Mouse (Mus musculus) liver (tissue): Measurements from ENCODE around the gene Col4a4.

Experiments used
- DNase-seq: peaks from one replicate; pipeline ENCODE4 v3.0.0-alpha.2; 2020; ENCODE audit warnings: mixed read lengths

The Col4a4 gene

GRCm38 (mm10) chr1:82410548-82410947 is 176.1 kb downstream of the Col4a4 start:
- no peak for DNase-seq

- DNase-seq = no peak
Measured at GRCm38 (mm10) chr1:82409271-82409670, 177.4 kb downstream of the Col4a4 start.

DNA sequence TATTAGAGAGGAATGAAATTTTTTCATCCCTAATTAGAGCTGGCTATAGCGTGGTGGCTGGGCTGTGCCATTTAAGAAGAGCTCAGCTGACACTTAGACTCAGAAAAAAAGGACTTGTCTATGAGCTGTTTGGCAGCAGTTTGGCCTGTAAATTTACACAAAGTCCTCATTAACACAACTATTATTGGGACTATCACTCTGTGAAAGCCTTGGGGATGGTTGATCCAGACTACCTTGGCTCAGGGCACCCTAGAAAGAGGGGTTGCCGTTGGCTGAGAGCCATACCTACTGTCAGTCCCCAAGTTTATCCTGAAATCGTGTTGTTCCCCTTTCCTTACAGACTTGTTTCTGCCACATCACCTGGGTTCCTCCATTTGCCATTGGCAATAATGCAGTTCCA is 178.9 kb downstream of the Col4a4 start:
- DNase-seq = no peak
